In genomic region chr7:133823751-133824150, GRCm38 (mm10) we compare ENCODE assay signal across 15 mouse cellular contexts. TPM values are rescaled to one million over a fixed set of nuclear protein-coding genes. Genes with fewer than 3 reads are reported as not detected.
DNase-seq lines count a peak whose midpoint lies in the region; ATAC-seq and TF ChIP-seq lines count a peak whose summit lies in the region.
"Had no signal": no experiment of that assay in that cellular context is flagged by ENCODE, and none has a peak within 500 bp of the region (broad histone marks: within the 10 kb centered on the region; RNA-seq: fewer than 3 reads in every experiment).

No protein-coding gene starts in this region.

- TF ChIP-seq CTCF in lung, postnatal 0 days (IDR thresholded peaks at IDR 0.05), result peak; percentile 16; the same call in 1 of the 2 replicates

- ATAC-seq in lung, postnatal 0 days, result no peak
- 0 out of 2 replicates have a peak, but pooled peaks have one; percentile 42 for ATAC-seq in megakaryocyte progenitor cell, adult 5-6 weeks (replicated peaks; ENCODE audit: poor library complexity)
- ATAC-seq: activated CD4-positive, CD25-positive, alpha-beta regulatory T cell, adult 4 months had no signal

- H3K27me3 ChIP-seq in lung, postnatal 0 days (replicated peaks; ENCODE audit: insufficient read depth, low read length), result no peaks in the 10 kb centered on the region
- H3K27me3 ChIP-seq: limb, embryonic 15.5 days; neural tube, embryonic 13.5 days; stomach, embryonic 15.5 days had no signal

- H3K36me3 ChIP-seq in lung, postnatal 0 days (ENCODE audit: insufficient read depth, low read length), result no peaks in the 10 kb centered on the region
- H3K36me3 ChIP-seq: G1E; limb, embryonic 15.5 days; neural tube, embryonic 13.5 days; stomach, embryonic 15.5 days had no signal

- H3K4me1 ChIP-seq in lung, postnatal 0 days (ENCODE audit: insufficient read depth, low read depth, low read length), result no peaks in the 10 kb centered on the region
- H3K4me1 ChIP-seq: limb, embryonic 15.5 days; neural tube, embryonic 13.5 days; stomach, embryonic 15.5 days had no signal

- WGBS in lung, postnatal 0 days, result 86% methylated on average over 6 of the region's 6 CpGs

- no peaks in the 10 kb centered on the region for H3K9me3 ChIP-seq in lung, postnatal 0 days (ENCODE audit: low read length)
- H3K9me3 ChIP-seq: limb, embryonic 15.5 days; neural tube, embryonic 13.5 days; stomach, embryonic 15.5 days had no signal

- no peak overlapping the region for H3K9ac ChIP-seq in lung, postnatal 0 days (replicated peaks; ENCODE audit: low read depth)
- H3K9ac ChIP-seq: limb, embryonic 15.5 days; neural tube, embryonic 13.5 days; stomach, embryonic 15.5 days had no signal

- no peak overlapping the region for H3K4me2 ChIP-seq in lung, postnatal 0 days (replicated peaks; ENCODE audit: low read depth, low read length)
- H3K4me2 ChIP-seq: limb, embryonic 15.5 days; neural tube, embryonic 13.5 days; stomach, embryonic 15.5 days had no signal

- no peak for TF ChIP-seq EP300 in lung, postnatal 0 days (IDR thresholded peaks at IDR 0.05)

- H3K27ac ChIP-seq in lung, postnatal 0 days (ENCODE audit: low read length), result no peak overlapping the region
- H3K27ac ChIP-seq: limb, embryonic 15.5 days; neural tube, embryonic 13.5 days; stomach, embryonic 15.5 days had no signal

- H3K4me3 ChIP-seq in lung, postnatal 0 days (ENCODE audit: low read depth, low read length), result no peak overlapping the region
- H3K4me3 ChIP-seq: limb, embryonic 15.5 days; neural tube, embryonic 13.5 days; stomach, embryonic 15.5 days had no signal

- DNase-seq in kidney, adult 18-20 months, result peak; percentile 4
- DNase-seq in kidney, adult 11 months, result no peak
- no peak for DNase-seq in lung, postnatal 0 days (ENCODE audit: low spot score)
- no peak for DNase-seq in lung, postnatal 36 days
- DNase-seq in ES-CJ7 (ENCODE audit: low read depth, low spot score), result peak; percentile 28
- no peak for DNase-seq in spleen, postnatal 4 days (ENCODE audit: low spot score in 2 of 2)
- DNase-seq: adrenal gland, postnatal 36 days; heart, postnatal 4 days had no signal

RNA-seq across cellular contexts. Expression of gene Dhx32, which starts 41.2 kb away (rescaled TPM):
- polyA plus RNA-seq in lung, postnatal 0 days (2015; fragmentation: Nextera tagmentation; extraction: Ambion mirVana), result 22.0 and 25.1 TPM in 2 replicates
- total RNA-seq in megakaryocyte progenitor cell, adult 5-6 weeks (2015), result 8.4 and 11.0 TPM in 2 replicates
- total RNA-seq in megakaryocyte progenitor cell, adult 5-6 weeks (2017), result 21.7 and 23.6 TPM in 2 replicates

RNA-seq across cellular contexts. Expression of gene Fank1, which starts 47.1 kb away (rescaled TPM):
- polyA plus RNA-seq in lung, postnatal 0 days (2015; fragmentation: Nextera tagmentation; extraction: Ambion mirVana), result 6.8 and 6.9 TPM in 2 replicates
- not detected in 2 replicates for total RNA-seq in megakaryocyte progenitor cell, adult 5-6 weeks (2015)
- total RNA-seq in megakaryocyte progenitor cell, adult 5-6 weeks (2017), result not detected in 2 replicates
- total RNA-seq: G1E; granulocyte monocyte progenitor cell, adult 5-6 weeks; heart, postnatal 4 days had no signal
- polyA plus RNA-seq: activated CD4-positive, CD25-positive, alpha-beta regulatory T cell, adult 4 months; G1E; limb, embryonic 15.5 days had no signal

Comparison
In these comparisons a context has a peak if more than half of its experiments do, and no peak if none do; other contexts are left out.
1. DNase-seq: peak in kidney, adult 18-20 months (single experiment) and ES-CJ7 (single experiment); none in kidney, adult 11 months (single experiment), lung, postnatal 0 days (single experiment), lung, postnatal 36 days (single experiment) and spleen, postnatal 4 days (0 of 2).